Mouse (Mus musculus): ENCODE measurements around the gene Hist1h4k.

Gene Hist1h4k

GRCm38 (mm10) chr13:21754294-21755001 is 4.1 kb upstream of the Hist1h4k start:
- DNase-seq (ENCODE audit: low spot score) = peak; percentile 59

- peak; percentile 83 for DNase-seq (ENCODE audit: low spot score)
Observed at GRCm38 (mm10) chr13:21753524-21754285, 3.4 kb upstream of the Hist1h4k start, which contains the start of the genes Hist1h2ak and Hist1h2bn. Gene Hist1h2ak, minus strand, starts transcription at chr13:21753827. Gene Hist1h2bn, plus strand, starts transcription at chr13:21754123.

DNA sequence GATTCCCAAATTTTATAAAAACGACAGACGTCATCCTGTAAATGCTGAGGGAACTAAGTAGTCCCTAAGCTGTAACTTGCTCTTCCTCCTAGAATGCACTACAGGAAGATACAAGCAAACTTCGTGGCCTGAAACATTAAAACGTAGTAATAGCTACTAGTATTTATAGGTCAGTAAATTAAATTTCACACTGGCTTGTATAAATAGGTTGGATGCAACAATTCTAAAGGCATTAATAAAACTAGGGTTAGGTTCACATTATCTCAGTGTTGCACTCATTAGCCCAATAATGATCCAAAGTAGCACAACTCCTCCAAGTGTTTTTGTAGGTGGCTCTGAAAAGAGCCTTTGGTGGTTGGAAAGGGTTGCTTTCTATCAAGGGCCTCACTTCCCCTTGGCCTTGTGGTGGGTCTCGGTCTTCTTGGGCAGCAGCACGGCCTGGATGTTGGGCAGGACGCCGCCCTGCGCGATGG is 2.8 kb upstream of the Hist1h4k start:
- DNase-seq (ENCODE audit: low spot score) = no peak

- peak; percentile 25 for DNase-seq (ENCODE audit: low spot score)
Observed at GRCm38 (mm10) chr13:21752356-21752755, 2.1 kb upstream of the Hist1h4k start.

- no peak for DNase-seq (ENCODE audit: low spot score)
Observed at GRCm38 (mm10) chr13:21751827-21752226, 1.5 kb upstream of the Hist1h4k start.

GRCm38 (mm10) chr13:21751417-21751816 is 1.1 kb upstream of the Hist1h4k start:
- DNase-seq (ENCODE audit: low spot score) = no peak

- peak; percentile 13 for DNase-seq (ENCODE audit: low spot score)
Observed at GRCm38 (mm10) chr13:21749387-21750158, 732 bp downstream of the Hist1h4k start.

GRCm38 (mm10) chr13:21745006-21745405 is 5.3 kb downstream of the Hist1h4k start:
- DNase-seq (ENCODE audit: low spot score) = no peak

DNA sequence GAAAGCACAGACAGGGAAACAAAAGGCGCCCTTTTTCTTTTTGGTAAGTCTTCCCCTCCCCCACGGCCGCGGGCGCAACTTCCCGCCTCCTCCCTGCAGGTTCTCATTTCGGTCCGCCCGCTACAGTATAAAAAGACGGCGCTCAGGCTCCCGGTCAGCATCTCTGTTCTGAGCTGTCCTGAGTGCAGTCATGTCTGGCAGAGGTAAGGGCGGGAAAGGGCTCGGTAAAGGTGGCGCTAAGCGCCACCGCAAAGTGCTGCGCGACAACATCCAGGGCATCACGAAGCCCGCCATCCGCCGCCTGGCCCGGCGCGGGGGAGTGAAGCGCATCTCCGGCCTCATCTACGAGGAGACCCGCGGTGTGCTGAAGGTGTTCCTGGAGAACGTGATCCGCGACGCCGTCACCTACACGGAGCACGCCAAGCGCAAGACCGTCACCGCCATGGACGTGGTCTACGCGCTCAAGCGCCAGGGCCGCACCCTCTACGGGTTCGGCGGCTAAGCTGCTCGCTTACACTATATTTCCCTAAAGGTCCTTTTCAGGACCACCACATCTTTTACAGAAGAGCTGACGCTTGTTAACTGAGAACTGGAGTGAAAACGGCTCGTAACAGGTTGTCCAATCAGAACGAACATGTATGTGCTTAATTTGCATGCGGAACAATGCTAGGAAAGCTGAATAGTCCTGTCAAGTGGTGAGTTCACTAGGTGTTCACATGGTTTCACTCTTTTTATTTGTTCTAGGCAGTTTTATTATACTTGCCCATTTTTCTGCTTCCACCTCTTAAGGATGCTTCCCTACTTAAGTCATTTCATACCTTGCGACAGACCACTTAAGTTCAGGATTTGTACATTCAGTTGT is 15.2 kb downstream of the Hist1h4k start, which contains the start of gene Hist1h4j:
Gene Hist1h4j, plus strand, starts transcription at position 159 of the 862 bp plus-strand sequence.
- peak; percentile 84 for DNase-seq (ENCODE audit: low spot score)

GRCm38 (mm10) chr13:21734010-21734905 is 16.0 kb downstream of the Hist1h4k start:
- DNase-seq (ENCODE audit: low spot score) = peak; percentile 72

DNA sequence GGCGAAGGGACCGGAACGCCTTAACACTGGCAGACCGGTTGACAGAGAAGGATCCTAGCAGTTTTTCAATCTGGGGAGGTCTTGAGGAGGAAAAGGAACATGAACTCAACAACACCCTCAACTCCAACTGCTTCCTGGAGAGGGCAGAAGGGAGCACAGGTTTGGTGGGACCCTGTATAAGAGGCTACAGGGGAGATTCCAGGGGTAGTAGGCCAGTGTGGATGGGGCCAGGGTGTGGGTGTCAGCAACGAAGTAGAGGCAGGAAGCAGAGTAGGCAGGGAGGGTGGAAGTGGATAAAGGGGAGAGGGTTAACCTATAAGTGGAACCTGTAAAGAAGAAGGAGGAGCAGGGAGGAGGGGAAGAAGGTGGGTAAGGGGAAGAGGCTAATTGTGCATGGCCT is 16.8 kb downstream of the Hist1h4k start:
- no peak for DNase-seq (ENCODE audit: low spot score)

GRCm38 (mm10) chr13:21729544-21729943 is 20.8 kb downstream of the Hist1h4k start:
- no peak for DNase-seq (ENCODE audit: low spot score)

GRCm38 (mm10) chr13:21727948-21728572 is 22.2 kb downstream of the Hist1h4k start:
- no peak for DNase-seq (ENCODE audit: low spot score)

DNA sequence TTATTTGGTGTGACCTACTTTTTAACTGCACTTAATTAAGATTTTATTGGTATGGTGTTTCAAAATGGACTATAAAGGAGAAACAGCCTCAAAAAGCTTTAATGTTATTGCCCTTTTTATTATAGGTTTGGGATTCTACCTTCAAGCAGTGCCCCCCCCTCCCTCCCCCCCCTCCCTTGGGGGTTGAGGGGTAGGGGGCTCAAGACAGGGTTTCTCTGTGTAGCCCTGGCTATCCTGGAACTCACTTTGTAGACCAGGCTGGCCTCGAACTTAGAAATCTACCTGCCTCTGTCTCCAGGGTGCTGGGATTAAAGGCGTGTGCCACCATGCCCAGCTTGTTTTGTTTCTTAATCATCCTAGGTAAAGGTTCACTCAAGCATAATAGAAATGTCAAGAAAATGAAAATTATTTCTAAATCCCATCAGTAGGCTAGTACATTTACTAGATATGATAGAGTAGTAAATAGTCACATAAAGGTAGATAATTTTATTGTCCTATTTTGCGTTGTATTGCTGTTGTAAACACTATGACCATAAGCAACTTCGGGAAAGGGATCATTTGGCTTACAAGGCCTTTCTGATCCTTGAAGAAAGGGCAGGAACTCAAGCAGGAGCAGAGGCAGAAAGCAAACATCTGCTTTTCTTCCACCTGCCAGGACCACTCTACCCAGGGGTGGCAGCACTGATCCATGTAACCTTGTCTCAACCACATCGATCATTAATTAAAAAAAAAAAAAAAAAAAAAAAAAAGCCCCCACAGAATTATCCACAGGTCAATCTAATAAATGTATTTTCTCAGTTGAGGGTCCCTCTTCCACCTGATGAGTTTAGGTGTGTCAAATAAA is 27.1 kb downstream of the Hist1h4k start:
- no peak for DNase-seq (ENCODE audit: low spot score)

GRCm38 (mm10) chr13:21722373-21722925 is 27.9 kb downstream of the Hist1h4k start:
- DNase-seq (ENCODE audit: low spot score) = no peak

DNA sequence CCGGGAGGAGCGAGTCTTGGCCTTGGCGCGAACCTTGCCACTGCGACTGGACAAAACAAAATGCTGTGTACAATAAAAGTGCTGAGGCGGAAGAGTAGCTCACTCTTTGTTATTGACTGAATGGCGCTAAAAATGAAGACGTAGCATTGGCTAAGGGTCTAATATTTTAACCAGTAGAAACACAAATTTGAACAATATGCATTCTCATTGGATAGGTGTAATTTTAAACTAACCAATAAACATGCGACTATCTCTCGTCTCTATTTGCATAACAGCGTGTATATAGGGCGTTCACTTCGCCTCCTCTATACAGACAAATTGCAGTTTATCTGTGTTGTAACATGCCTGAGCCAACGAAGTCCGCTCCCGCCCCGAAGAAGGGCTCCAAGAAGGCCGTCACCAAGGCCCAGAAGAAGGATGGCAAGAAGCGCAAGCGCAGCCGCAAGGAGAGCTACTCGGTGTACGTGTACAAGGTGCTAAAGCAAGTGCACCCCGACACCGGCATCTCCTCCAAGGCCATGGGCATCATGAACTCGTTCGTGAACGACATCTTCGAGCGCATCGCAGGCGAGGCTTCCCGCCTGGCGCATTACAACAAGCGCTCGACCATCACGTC is 28.4 kb downstream of the Hist1h4k start, which contains the start of gene Hist1h2bm:
Gene Hist1h2bm, plus strand, starts transcription at position 288 of the 616 bp plus-strand sequence.
- peak; percentile 68 for DNase-seq (ENCODE audit: low spot score)

GRCm38 (mm10) chr13:21721107-21721756 is 29.1 kb downstream of the Hist1h4k start:
- DNase-seq (ENCODE audit: low spot score) = peak; percentile 22
